Mouse (Mus musculus) macrophage (primary cell): Measurements from ENCODE around the gene Top2a. TPM values are rescaled to one million over a fixed set of nuclear protein-coding genes. Genes with fewer than 3 reads are reported as not detected.
"Not testable (repeated sequence)": the region's sequence is repeated elsewhere in the genome, so short reads cannot be mapped to it uniquely, and the experiment has no call there.

Experiments
- H3K27ac ChIP-seq: fragments of 350-480 bp; formaldehyde crosslinking; 2 replicates; pipeline ENCODE4 v1.9.0; 2021
- H3K36me3 ChIP-seq: fragments of 350-480 bp; formaldehyde crosslinking; 2 replicates; pipeline ENCODE4 v1.9.0; 2021; ENCODE audit errors: inconsistent target
- H3K4me3 ChIP-seq: fragments of 350-480 bp; formaldehyde crosslinking; 2 replicates; pipeline ENCODE4 v1.9.0; 2021; ENCODE audit errors: inconsistent target
- H3K79me2 ChIP-seq: fragments of 350-480 bp; formaldehyde crosslinking; 2 replicates; pipeline ENCODE4 v1.9.0; 2021; ENCODE audit errors: inconsistent target
- WGBS: methylation state at CpG from one replicate; pipeline ENCODE4 v1.1.7; 2026; ENCODE audit warnings: inconsistent platforms; ENCODE audit not compliant: missing documents; 5-methylcytosine and 5-hydroxymethylcytosine counted together
- polyA plus RNA-seq: library from polyadenylated mRNA; stranded (reverse); fragments of 250-400 nt; gene quantifications from 3 replicates; pipeline ENCODE4 v1.2.4, GENCODE M21; 2018; ENCODE audit warnings: inconsistent platforms

The Top2a gene
- polyA plus RNA-seq, 1 experiment from 2014 or later, result 27.0 TPM

GRCm38 (mm10) chr11:99023094-99023493 is 895 bp downstream of the Top2a start:
- Histone ChIP-seq H3K79me2 (peaks cover 59% of the 10 kb centered on the region), H3K27ac (peak overlapping the region; percentile 80), H3K36me3 (no peaks in the 10 kb centered on the region), H3K4me3 (peak overlapping the region; percentile 88)
- 4% methylated on average over 4 of the region's 4 CpGs for WGBS

DNA sequence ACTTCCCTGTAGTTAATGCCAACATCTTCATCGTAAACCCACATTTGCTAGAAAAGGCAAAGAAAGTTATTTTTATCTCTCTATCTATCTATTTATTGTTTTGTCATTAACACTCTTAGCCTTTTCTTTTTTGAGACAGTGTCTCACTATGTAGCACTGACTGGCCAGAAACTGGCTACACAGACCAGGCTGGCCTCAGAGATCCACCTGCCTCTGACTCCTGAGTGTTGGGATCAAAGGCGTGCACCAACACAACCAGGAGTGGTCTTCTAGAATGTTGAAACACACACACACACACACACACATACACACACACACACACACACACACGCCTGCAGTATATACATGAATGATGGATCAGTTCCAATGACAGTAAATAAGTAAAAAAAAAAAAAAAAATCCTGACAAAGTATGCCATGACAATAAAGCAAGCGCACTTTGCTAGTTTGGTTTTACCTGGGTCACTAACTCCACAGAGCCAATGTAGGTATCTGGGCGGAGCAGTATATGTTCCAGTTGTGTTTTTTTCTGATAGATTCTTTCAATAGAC is 1.5 kb downstream of the Top2a start:
- Histone ChIP-seq H3K36me3 (no peaks in the 10 kb centered on the region), H3K79me2 (peaks cover 65% of the 10 kb centered on the region), H3K4me3 (peak overlapping the region; percentile 88), H3K27ac (no peak overlapping the region)
- 74% methylated on average over 4 of the region's 5 CpGs for WGBS

DNA sequence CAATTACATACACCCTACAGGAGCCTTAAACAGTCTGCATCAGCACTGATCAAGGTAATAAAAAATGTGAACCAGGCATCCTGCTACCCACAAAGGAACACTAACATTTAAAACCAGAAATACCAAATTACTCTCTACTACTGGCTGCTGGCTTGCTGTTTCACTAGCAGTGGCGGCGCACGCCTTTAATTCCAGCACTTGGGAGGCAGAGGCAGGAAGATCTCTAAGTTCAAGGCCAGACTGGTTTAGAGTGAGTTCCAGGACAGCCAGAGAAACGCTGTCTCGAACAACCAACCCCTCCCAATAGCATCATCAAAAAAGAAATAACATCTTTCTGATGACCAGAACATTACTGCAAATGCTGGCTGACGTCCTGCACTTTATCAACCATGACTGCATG is 4.1 kb downstream of the Top2a start:
- H3K4me3 ChIP-seq, result no peak overlapping the region
- 95% methylated on average over 6 of the region's 6 CpGs for WGBS
- H3K79me2 ChIP-seq, result peaks cover 67% of the 10 kb centered on the region
- H3K36me3 ChIP-seq, result no peaks in the 10 kb centered on the region
- H3K27ac ChIP-seq, result no peak overlapping the region

DNA sequence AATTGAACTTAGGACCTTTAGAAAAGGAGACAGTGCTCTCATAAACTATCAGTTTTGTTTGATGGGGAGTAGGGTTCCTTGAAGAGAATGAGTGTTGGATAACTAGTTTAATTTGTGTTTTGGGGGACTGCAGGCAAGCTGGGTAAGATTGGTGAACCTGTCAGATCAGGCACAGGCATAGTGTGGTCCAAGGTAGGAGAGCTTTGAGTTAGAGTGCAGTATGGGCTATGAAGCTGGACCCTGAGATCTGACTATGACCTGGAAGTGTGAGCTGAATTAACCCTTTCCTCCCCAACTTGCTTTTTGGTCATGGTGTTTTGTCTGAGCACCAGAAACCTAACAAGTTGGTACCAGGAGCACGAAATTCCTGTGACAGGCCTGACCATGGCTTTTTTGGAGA is 10.1 kb downstream of the Top2a start:
- H3K27ac ChIP-seq, result no peak overlapping the region
- 93% methylated on average over 1 of the region's 1 CpGs for WGBS
- no peak overlapping the region for H3K4me3 ChIP-seq
- no peaks in the 10 kb centered on the region for H3K36me3 ChIP-seq
- peaks cover 15% of the 10 kb centered on the region; the same call in 1 of the 2 replicates for H3K79me2 ChIP-seq

DNA sequence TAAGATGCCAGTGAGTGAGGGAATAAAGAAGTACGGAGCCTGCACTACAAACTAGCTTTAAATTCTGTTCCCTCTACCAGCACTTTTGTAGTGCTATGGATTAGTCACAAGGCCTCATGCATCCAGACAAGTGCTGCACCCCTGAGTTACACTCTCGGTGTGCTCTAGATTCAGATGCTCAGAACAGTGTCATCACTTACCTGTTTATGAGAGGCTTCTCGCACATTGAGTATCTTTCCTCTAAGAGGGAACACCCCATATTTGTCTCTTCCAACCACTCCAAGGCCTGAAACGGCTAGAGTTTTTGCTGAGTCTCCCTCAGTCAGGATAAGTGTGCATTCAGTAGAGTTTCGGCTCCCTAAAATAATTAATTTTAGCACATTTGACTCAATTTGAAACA is 13.3 kb downstream of the Top2a start:
- no peaks in the 10 kb centered on the region for H3K36me3 ChIP-seq
- 98% methylated on average over 5 of the region's 5 CpGs for WGBS
- no peak overlapping the region for H3K4me3 ChIP-seq
- no peak overlapping the region for H3K27ac ChIP-seq
- H3K79me2 ChIP-seq, result no peaks in the 10 kb centered on the region

DNA sequence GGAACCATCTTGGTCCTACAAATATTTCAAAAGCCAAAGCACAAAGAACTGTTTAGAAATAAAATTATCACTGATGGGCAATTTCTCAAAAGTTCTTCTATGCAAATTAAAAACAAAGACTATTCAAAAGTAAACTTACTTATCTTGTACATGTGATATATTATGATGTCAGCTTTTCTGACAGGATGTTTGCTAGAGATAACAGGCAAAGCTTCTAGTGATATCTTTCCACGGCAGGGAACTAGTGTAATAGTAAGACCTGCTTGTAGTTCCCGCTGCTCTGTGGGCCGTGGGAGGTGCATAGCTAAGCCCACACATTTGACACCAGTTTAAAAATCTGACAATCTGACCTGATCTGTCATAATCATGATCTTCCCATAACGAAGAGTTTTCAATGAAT is 13.9 kb downstream of the Top2a start:
- Histone ChIP-seq H3K4me3 (no peak overlapping the region), H3K36me3 (no peaks in the 10 kb centered on the region), H3K79me2 (no peaks in the 10 kb centered on the region), H3K27ac (no peak overlapping the region)
- 89% methylated on average over 4 of the region's 4 CpGs for WGBS

DNA sequence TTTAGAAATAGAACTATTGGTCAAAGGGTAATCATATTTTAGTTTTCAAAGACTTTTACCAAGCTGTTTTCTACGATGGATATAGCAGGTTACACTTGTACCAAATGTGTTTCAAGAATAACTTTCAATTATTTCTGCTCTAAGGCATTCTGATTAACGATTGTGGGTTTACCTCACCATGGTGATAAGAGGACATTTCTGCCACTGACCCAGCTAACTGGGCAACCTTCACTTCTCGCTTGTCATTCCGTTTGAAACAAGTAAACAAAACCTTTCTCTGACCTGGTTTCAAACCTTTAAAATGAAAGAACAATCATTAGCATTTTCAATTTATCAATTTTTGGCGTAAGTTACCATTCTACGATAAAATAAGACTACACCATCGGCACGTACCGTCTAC is 17.2 kb downstream of the Top2a start:
- Histone ChIP-seq H3K27ac (no peak overlapping the region), H3K4me3 (no peak overlapping the region), H3K79me2 (no peaks in the 10 kb centered on the region), H3K36me3 (no peaks in the 10 kb centered on the region)
- 96% methylated on average over 9 of the region's 9 CpGs for WGBS

DNA sequence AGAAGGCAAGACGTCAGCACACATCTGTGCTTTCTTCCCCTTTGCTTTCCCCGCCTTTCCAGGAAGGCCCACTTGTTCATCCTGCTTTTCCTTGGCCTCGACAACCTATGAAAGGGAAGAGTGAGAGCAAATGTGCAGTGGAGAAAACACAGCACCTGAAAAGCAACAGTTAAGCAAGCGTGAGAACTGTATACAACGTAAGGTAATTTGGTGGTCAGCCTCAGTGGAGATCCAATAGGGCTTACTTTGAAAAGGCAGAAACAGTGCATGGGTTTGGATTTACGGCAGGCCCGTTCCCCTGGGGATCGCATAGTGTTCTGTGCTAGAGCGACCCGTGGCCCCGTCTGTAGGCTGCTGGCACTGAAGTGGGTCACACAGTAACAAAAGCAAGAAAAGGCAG is 24.7 kb downstream of the Top2a start:
- Histone ChIP-seq H3K36me3 (no peaks in the 10 kb centered on the region), H3K27ac (no peak overlapping the region), H3K4me3 (no peak overlapping the region), H3K79me2 (no peaks in the 10 kb centered on the region)
- 90% methylated on average over 11 of the region's 11 CpGs for WGBS

DNA sequence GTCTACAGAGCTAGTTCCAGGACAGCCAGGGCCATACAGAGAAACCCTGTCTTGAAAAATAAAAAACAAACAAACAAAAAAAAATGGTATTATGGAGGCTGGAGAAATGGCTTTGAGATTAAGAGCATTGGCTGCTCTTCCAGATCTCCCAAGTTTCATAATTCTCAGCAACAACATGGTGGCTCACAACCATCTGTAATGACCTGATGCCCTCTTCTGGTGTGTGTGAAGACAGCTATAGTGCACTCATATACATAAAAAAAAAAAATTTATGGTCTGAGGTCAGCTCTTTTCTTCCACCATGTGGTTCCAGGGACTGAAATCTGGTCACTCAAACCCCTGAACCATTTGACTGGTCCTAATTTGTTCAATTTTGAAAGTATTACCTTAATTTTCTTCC is 25.2 kb downstream of the Top2a start:
- Histone ChIP-seq H3K4me3 (no peak overlapping the region), H3K36me3 (no peaks in the 10 kb centered on the region), H3K79me2 (no peaks in the 10 kb centered on the region), H3K27ac (no peak overlapping the region)

GRCm38 (mm10) chr11:98997659-98998058 is 26.3 kb downstream of the Top2a start:
- Histone ChIP-seq H3K36me3 (no peaks in the 10 kb centered on the region), H3K4me3 (no peak overlapping the region), H3K27ac (no peak overlapping the region), H3K79me2 (no peaks in the 10 kb centered on the region)
- WGBS, result 90% methylated on average over 4 of the region's 4 CpGs

GRCm38 (mm10) chr11:98995987-98996386 is 28.0 kb downstream of the Top2a start:
- no peaks in the 10 kb centered on the region for H3K36me3 ChIP-seq
- WGBS, result 96% methylated on average over 7 of the region's 7 CpGs
- H3K4me3 ChIP-seq, result no peak overlapping the region
- H3K79me2 ChIP-seq, result no peaks in the 10 kb centered on the region
- no peak overlapping the region for H3K27ac ChIP-seq

- Histone ChIP-seq H3K27ac (no peak overlapping the region), H3K36me3 (no peaks in the 10 kb centered on the region), H3K79me2 (no peaks in the 10 kb centered on the region), H3K4me3 (no peak overlapping the region)
- WGBS, result 90% methylated on average over 5 of the region's 6 CpGs
Measured at GRCm38 (mm10) chr11:98990866-98991265, 33.1 kb downstream of the Top2a start.

GRCm38 (mm10) chr11:98988260-98988659 is 35.7 kb downstream of the Top2a start:
- H3K27ac ChIP-seq, H3K79me2 ChIP-seq, H3K4me3 ChIP-seq, H3K36me3 ChIP-seq: not testable (repeated sequence)
- 89% methylated on average over 3 of the region's 6 CpGs for WGBS

DNA sequence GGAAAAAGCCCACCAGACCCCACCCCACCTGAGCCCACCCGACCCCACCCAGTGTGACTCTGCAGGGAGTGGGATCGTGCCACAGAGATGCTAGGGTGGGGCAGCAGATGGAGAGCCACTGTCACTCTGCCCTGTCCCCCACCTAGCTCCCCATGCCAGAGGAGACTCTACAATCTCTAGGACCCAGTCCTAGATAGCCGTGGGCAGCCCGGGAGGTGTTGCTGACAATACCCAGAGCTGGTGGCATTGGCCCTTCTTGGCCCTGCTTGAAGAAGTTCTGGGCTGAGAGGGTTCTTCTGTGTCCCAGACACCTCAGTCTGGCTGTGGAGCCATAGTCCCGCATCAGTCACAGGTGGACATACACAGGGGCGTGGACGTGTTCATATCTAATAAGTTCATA is 38.4 kb downstream of the Top2a start:
- Histone ChIP-seq H3K79me2 (no peaks in the 10 kb centered on the region), H3K27ac (no peak overlapping the region), H3K4me3 (no peak overlapping the region), H3K36me3 (no peaks in the 10 kb centered on the region)
- WGBS, result 95% methylated on average over 7 of the region's 7 CpGs

DNA sequence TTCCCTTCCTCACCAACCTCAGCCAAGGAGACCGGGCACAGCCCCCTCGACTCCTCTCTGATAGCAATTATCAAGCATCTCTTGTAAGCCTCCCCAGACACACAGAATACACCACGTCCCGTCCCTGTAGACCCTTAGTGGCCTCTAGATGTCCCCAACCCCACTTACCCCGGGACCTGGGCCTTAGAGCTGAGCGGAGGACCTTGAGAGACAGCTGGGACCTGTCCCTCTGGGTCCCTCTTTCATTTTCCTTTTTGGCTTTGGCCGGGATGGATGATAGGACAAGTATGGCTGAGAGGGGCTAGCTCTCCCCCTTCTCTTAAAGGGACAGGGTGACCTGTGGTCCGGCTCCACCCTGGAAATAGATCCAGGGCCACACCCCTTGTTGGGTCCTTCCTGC is 40.4 kb downstream of the Top2a start:
- H3K36me3 ChIP-seq, result no peaks in the 10 kb centered on the region
- WGBS, result 83% methylated on average over 8 of the region's 8 CpGs

DNA sequence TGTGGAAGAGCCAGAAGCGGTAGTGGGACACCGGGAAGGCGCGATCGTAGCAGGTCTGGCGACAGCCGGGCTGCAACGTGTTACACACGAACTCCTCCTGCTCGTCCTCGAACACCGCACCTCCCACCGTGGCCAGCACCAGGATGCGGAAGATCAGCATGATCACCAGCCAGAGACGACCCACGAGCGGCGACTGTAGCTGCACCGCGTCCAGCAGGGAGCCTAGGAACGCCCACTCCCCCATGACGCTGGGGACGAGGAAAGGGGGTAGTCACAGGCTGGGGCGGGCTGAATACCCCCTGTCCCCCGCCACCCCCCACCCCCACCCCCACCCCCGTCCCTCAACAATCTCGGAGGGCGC is 41.2 kb downstream of the Top2a start, which contains the start of gene Gjd3:
Gene Gjd3, minus strand, starts transcription at position 244 of the 361 bp plus-strand sequence.
- 8% methylated on average over 28 of the region's 28 CpGs for WGBS
- Histone ChIP-seq H3K79me2 (no peaks in the 10 kb centered on the region), H3K4me3 (no peak within 1 kb of the TSS), H3K36me3 (no peaks in the 10 kb centered on the region), H3K27ac (no peak within 1 kb of the TSS)

More for the DNA sequence above, 40.4 kb downstream of the Top2a start:
- no peak overlapping the region for H3K4me3 ChIP-seq
- H3K79me2 ChIP-seq, result no peaks in the 10 kb centered on the region
- no peak overlapping the region for H3K27ac ChIP-seq
